Mouse (Mus musculus) MEL (cell line): ENCODE measurements at regions not wholly inside any gene's neighbourhood (a gene's known extent, or its start where the extent isn't known, plus 50 kb on each side); places are given as distances from the start of the nearest gene placed in this dataset.

Experiments used
- DNase-seq: peaks from one replicate; pipeline ENCODE4 v3.0.0; 2011; ENCODE audit warnings: low read depth, low spot score
- H3K27ac ChIP-seq: 2 replicates; pipeline ENCODE4 v1.5.1; 2012; ENCODE audit warnings: low read depth, mild to moderate bottlenecking, control low read depth, low read length, moderate library complexity; ENCODE audit not compliant: control insufficient read depth
- H3K27me3 ChIP-seq, 2 experiments: fragments of 150-350 bp in 1 of 2; sonication (generic) in 1 of 2; 2 replicates each; pipeline ENCODE4 v1.6.1; 2012; ENCODE audit warnings: low read length in 2 of 2, mild to moderate bottlenecking in 2 of 2, improper control_type of control experiment in 1 of 2, moderate library complexity in 1 of 2; ENCODE audit not compliant: insufficient read depth in 2 of 2, control insufficient read depth in 1 of 2
- H3K36me3 ChIP-seq, 2 experiments: 2 replicates each; pipeline ENCODE4 v1.6.1; 2012 to 2014; ENCODE audit warnings: low read length in 2 of 2, improper control_type of control experiment in 1 of 2, inconsistent platforms in 1 of 2, mild to moderate bottlenecking in 1 of 2; ENCODE audit not compliant: insufficient read depth in 2 of 2, control insufficient read depth in 1 of 2
- H3K4me1 ChIP-seq, 2 experiments: fragments of 150-350 bp in 1 of 2; sonication (generic) in 1 of 2; 2 replicates each; pipeline ENCODE4 v1.6.1; 2012; ENCODE audit warnings: low read length in 2 of 2, improper control_type of control experiment in 1 of 2, mild to moderate bottlenecking in 1 of 2; ENCODE audit not compliant: insufficient read depth in 2 of 2, control insufficient read depth in 1 of 2
- H3K4me3 ChIP-seq, 2 experiments: fragments of 150-350 bp in 1 of 2; sonication (generic) in 1 of 2; 2 replicates each; pipeline ENCODE4 v1.5.1; 2012; ENCODE audit warnings: low read depth in 2 of 2, low read length in 2 of 2, mild to moderate bottlenecking in 2 of 2, moderate library complexity in 2 of 2, control low read depth in 1 of 2, improper control_type of control experiment in 1 of 2; ENCODE audit not compliant: control insufficient read depth in 1 of 2, insufficient read depth in 1 of 2
- H3K79me2 ChIP-seq: 2 replicates; pipeline ENCODE4 v1.6.1; 2012; ENCODE audit warnings: mild to moderate bottlenecking, low read length, moderate library complexity; ENCODE audit not compliant: control insufficient read depth, poor library complexity, insufficient read depth
- H3K9ac ChIP-seq: 2 replicates; pipeline ENCODE4 v1.6.1; 2012; ENCODE audit warnings: low read depth, mild to moderate bottlenecking, control low read depth, low read length, moderate library complexity; ENCODE audit not compliant: control insufficient read depth, poor library complexity, severe bottlenecking
- H3K9me3 ChIP-seq: fragments of 150-350 bp; sonication (generic); replicated peaks from 2 replicates; pipeline ENCODE4 v1.6.1; 2012; ENCODE audit warnings: mild to moderate bottlenecking, low read length, improper control_type of control experiment, moderate library complexity; ENCODE audit not compliant: insufficient read depth
- CHD1 ChIP-seq: IDR thresholded peaks from 2 replicates; pipeline ENCODE4 v1.6.1; 2012; ENCODE audit warnings: low read depth, mild to moderate bottlenecking, inconsistent platforms, low read length, improper control_type of control experiment
- E2F4 ChIP-seq: IDR thresholded peaks from 2 replicates; pipeline ENCODE4 v1.6.1; 2011; ENCODE audit warnings: low read depth, low read length, improper control_type of control experiment, borderline replicate concordance
- EP300 ChIP-seq, 2 experiments: IDR thresholded peaks; 2 replicates each; pipeline ENCODE4 v1.6.1; 2011; ENCODE audit warnings: improper control_type of control experiment in 2 of 2, low read length in 2 of 2, low read depth in 1 of 2, mild to moderate bottlenecking in 1 of 2
- GATA1 ChIP-seq: IDR thresholded peaks from 2 replicates; pipeline ENCODE4 v1.6.1; 2011; ENCODE audit warnings: low read depth, low read length, improper control_type of control experiment
- HCFC1 ChIP-seq: IDR thresholded peaks from 2 replicates; pipeline ENCODE4 v1.6.1; 2012; ENCODE audit warnings: low read depth, mild to moderate bottlenecking, inconsistent platforms, low read length, improper control_type of control experiment, moderate library complexity
- JUND ChIP-seq: IDR thresholded peaks from 2 replicates; pipeline ENCODE4 v1.6.1; 2011; ENCODE audit warnings: low read depth, mild to moderate bottlenecking, improper control_type of control experiment, low read length
- KAT2A ChIP-seq: conservative IDR thresholded peaks from 2 replicates; pipeline ENCODE4 v1.6.1; 2012; ENCODE audit warnings: low read depth, low read length, improper control_type of control experiment, inconsistent platforms
- MAFK ChIP-seq: IDR thresholded peaks from 2 replicates; pipeline ENCODE4 v1.6.1; 2011; ENCODE audit warnings: low read depth, mild to moderate bottlenecking, low read length, improper control_type of control experiment, borderline replicate concordance
- MAX ChIP-seq: IDR thresholded peaks from 2 replicates; pipeline ENCODE4 v1.6.1; 2011; ENCODE audit warnings: low read length, improper control_type of control experiment
- MEF2A ChIP-seq: IDR thresholded peaks from 2 replicates; pipeline ENCODE4 v1.6.1; 2014; ENCODE audit warnings: low read depth, mild to moderate bottlenecking, inconsistent platforms, low read length, improper control_type of control experiment; ENCODE audit not compliant: poor library complexity, insufficient replicate concordance, severe bottlenecking; ENCODE audit errors: extremely low read depth
- MXI1 ChIP-seq: IDR thresholded peaks from 2 replicates; pipeline ENCODE4 v1.6.1; 2011; ENCODE audit warnings: mild to moderate bottlenecking, low read depth, low read length, improper control_type of control experiment
- POLR2AphosphoS5 ChIP-seq: IDR thresholded peaks from 2 replicates; pipeline ENCODE4 v1.6.1; 2012; ENCODE audit warnings: low read depth, borderline replicate concordance, mild to moderate bottlenecking, inconsistent platforms, low read length, moderate library complexity, mixed read lengths
- RAD21 ChIP-seq: IDR thresholded peaks from 2 replicates; pipeline ENCODE4 v1.6.1; 2011; ENCODE audit warnings: mild to moderate bottlenecking, low read depth, low read length, improper control_type of control experiment
- SIN3A ChIP-seq: IDR thresholded peaks from 2 replicates; pipeline ENCODE4 v1.6.1; 2012; ENCODE audit warnings: low read length, improper control_type of control experiment, inconsistent platforms
- SMC3 ChIP-seq: IDR thresholded peaks from 2 replicates; pipeline ENCODE4 v1.6.1; 2011; ENCODE audit warnings: low read depth, low read length, improper control_type of control experiment
- USF1 ChIP-seq: IDR thresholded peaks from 2 replicates; pipeline ENCODE4 v1.6.1; 2014; ENCODE audit warnings: low read depth, mild to moderate bottlenecking, inconsistent platforms, low read length, improper control_type of control experiment, moderate library complexity
- ZC3H11A ChIP-seq: IDR thresholded peaks from 2 replicates; pipeline ENCODE4 v1.6.1; 2012; ENCODE audit warnings: low read depth, mild to moderate bottlenecking, inconsistent platforms, low read length, improper control_type of control experiment
- ZKSCAN1 ChIP-seq: IDR thresholded peaks from 2 replicates; pipeline ENCODE4 v1.6.1; 2012; ENCODE audit warnings: low read depth, mild to moderate bottlenecking, inconsistent platforms, low read length, improper control_type of control experiment, moderate library complexity
- ZMIZ1 ChIP-seq: IDR thresholded peaks from 2 replicates; pipeline ENCODE4 v1.6.1; 2012; ENCODE audit warnings: low read depth, mild to moderate bottlenecking, inconsistent platforms, low read length, improper control_type of control experiment, moderate library complexity
- ZNF384 ChIP-seq: IDR thresholded peaks from 2 replicates; pipeline ENCODE4 v1.6.1; 2012; ENCODE audit warnings: low read depth, mild to moderate bottlenecking, inconsistent platforms, low read length, improper control_type of control experiment

DNA sequence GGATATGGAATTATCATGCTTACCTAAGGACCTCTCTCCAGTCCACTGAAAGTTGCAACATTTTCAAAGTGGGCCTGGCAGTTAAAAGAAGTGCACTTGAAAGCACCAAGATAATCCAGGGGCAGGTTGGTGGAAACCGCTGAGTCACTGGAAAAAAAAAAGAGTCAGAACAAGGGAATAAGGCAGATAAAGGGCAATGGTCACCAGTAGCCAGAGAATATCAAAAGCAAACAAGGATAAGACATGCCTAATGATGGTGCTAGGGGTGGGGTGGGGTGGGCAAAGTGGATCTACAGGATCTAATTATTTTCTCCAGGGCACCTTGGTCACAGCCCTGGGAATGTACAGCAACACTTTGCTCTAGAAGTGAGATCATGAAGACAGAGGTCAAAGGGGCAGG, 175.1 kb upstream of the S100g start:
- H3K36me3 ChIP-seq: no peaks in the 10 kb centered on the region
- H3K4me1 ChIP-seq: no peaks in the 10 kb centered on the region
- no peaks in the 10 kb centered on the region for H3K9me3 ChIP-seq
- H3K79me2 ChIP-seq: no peaks in the 10 kb centered on the region
- no peak for TF ChIP-seq MEF2A
- no peak for TF ChIP-seq E2F4
- TF ChIP-seq MAX: no peak
- TF ChIP-seq SIN3A: no peak
- no peak for TF ChIP-seq ZMIZ1
- TF ChIP-seq KAT2A: no peak
- peak; percentile 25; the same call in 1 of the 2 replicates for TF ChIP-seq ZNF384
- H3K27ac ChIP-seq: no peak overlapping the region
- peak; percentile 7 for DNase-seq
- no peak overlapping the region for H3K9ac ChIP-seq
- H3K4me3 ChIP-seq: no peak overlapping the region
- H3K27me3 ChIP-seq: no peaks in the 10 kb centered on the region

DNA sequence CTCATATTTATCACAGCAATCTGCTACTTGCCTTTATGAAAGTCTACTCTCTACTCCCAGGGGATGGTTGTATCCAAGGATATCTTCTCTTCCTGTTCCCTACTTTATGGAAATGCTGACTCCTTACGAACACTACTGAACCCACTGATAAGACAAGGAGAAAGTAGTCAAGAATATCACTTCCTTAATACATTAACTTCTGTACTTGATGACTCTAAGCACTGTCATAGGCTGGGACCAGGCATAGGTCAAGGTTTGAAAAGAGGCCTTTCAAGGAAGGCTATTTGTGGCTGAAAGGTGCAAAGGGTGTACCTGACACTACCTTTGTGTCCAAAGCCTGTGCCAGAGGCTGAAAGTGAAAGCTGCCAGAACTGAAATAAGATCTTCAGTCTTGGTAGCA, 164.2 kb upstream of the S100g start:
- Histone ChIP-seq H3K27ac (no peak overlapping the region), H3K36me3 (no peaks in the 10 kb centered on the region), H3K4me1 (no peaks in the 10 kb centered on the region), H3K9me3 (no peaks in the 10 kb centered on the region), H3K4me3 (no peak overlapping the region), H3K9ac (no peak overlapping the region), H3K27me3 (no peaks in the 10 kb centered on the region), H3K79me2 (no peaks in the 10 kb centered on the region)
- no peak for DNase-seq
- TF ChIP-seq SMC3 (no peak), CHD1 (no peak), JUND (no peak), HCFC1 (no peak), RAD21 (no peak), MXI1 (no peak), ZMIZ1 (no peak), ZKSCAN1 (no peak), KAT2A (no peak), EP300 (IDR thresholded peaks at IDR 0.05; ENCODE audit: low read depth in 1 of 2, low read length in 2 of 2) (no peak), GATA1 (no peak), MAFK (no peak), ZNF384 (no peak), MAX (no peak), ZC3H11A (no peak), USF1 (no peak), POLR2AphosphoS5 (no peak)
